Mouse (Mus musculus): ENCODE results near the gene Kcnt1.

Gene Kcnt1

DNA sequence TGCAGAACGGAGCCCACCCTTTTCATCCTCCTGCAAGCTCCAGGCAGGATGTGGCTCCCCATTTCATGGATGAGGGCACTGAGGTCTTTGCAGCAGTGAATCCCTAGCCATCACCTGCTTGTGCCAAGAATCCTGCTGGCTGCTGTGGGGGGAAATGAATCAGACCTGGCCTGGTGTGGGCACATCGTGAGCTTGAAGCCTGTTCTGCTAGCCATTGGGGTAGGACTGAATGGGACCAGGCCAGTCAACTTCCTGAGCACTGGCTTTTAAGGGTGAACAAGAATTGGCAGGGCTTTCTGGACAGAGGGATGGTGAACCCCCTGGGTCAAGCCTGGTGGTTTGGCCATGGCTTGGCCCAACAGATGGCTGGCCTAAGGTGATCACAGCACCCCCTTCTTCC is 15.0 kb downstream of the Kcnt1 start:
- no peak for DNase-seq (ENCODE audit: low spot score)

DNA sequence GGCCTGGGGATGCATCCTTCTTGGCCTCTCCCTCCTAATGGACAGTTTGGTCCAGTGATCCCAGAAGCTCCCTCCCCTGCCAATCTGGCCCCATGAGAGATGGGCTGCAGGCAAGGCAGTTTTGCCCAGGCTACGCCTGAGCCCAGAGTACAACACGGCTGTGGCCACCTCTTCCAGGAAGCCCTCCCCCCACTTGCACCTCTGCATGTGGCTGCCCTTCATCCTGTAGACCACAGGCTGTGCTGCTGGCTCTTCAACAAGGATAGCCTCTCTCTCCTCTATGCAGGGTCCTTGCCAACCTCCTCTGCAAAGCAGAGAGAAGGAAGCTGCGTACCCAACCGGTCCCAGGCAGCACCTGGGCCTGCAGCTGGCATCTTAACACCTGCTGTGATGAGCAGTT is 15.5 kb downstream of the Kcnt1 start:
- DNase-seq (ENCODE audit: low spot score): no peak

DNA sequence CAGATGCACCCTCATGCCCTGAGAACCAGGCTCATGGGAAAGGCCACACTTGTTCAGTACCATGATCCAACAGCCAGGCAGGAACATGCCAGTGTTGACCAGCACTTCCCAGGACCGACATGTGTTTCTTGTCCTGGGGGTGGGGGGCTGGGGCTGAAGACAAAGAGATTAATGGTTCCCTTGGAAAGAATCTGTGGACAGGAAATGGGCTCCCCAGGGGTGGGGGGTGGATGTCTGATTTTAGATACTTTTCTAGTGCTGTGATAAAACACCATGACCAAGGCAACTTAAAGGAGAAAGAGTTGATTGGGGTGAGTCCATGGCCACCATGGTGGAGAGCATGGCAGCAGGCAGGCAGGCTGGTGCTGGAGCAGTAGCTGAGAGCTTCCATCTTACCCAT is 18.7 kb downstream of the Kcnt1 start:
- DNase-seq (ENCODE audit: low spot score): no peak

DNA sequence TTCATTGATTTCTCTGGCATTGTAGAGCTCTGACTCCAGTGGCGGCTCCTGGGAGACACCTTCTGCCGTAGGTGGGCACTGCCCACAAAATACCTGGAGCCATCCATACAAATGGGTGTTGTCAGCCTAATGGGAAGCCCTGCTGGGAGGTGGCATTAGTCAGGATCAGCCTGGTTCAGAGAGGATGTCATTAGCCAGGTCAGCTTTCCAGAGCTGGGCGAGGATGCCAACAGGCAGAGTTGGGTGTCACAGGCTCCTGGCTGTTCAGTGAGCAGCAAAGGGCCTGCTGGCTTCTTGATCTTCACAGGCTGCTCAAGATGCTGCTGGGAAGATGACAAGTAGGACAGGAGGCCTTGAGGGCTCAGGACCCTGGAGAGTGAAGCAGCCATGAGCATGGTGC is 21.2 kb downstream of the Kcnt1 start:
- no peak for DNase-seq (ENCODE audit: low spot score)

DNA sequence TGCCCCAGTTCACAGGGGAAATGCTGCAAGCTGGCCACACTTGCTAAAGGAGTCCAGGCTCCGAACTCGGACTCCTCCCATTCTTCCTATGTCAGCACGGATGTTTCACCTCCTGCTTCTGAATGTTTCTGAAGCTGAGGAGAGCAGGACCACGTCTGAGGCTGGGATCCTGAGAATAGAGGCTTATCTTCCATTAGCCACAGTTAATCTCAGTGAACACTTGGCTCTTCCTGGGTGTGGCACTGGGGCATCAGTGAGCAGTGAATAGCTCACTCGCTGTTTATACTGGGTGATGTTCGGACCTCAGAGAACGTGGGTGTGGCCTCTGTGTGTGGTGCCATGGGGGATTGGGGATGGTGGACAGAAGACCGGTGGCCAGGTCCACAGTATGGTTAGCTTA is 23.7 kb downstream of the Kcnt1 start:
- DNase-seq (ENCODE audit: low spot score): no peak

DNA sequence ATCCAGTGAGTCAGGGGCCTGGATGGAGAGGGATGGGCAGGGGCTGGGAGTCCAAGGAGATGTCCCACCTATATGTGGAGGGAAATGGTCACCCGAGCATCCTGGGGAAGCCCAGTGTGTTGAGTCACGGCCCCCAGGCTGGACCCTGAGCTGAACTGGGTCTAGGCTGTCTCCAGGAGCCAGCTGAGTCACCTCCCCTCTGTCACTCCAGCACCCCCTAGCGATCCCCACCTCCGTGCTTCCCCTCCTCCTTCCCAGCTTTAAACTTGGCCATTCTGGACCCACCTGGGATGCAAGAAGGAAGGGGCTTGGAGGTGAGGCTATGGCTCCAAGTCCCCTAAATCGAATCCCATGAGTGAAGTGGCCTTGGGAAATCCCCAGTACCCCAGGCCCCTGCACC is 24.6 kb downstream of the Kcnt1 start:
- DNase-seq (ENCODE audit: low spot score): no peak

DNA sequence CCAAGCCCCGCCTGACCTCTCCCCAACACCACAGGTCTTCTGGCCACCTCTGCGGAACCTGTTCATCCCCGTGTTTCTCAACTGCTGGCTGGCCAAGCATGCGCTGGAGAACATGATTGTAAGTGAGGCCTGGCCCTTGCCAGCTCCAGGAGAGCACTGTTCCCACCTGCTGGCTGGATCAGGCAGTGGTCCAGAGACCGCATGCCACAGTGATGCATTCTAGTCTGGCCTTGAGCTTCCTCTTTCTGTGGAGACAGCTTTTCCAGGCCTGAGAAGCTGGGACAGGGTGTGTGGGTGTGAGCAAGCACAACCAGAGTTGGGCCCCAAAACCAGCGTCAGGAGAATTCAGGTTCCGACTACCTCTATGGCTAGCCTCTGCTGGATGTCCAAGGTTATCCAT is 28.9 kb downstream of the Kcnt1 start:
- no peak for DNase-seq (ENCODE audit: low spot score)

DNA sequence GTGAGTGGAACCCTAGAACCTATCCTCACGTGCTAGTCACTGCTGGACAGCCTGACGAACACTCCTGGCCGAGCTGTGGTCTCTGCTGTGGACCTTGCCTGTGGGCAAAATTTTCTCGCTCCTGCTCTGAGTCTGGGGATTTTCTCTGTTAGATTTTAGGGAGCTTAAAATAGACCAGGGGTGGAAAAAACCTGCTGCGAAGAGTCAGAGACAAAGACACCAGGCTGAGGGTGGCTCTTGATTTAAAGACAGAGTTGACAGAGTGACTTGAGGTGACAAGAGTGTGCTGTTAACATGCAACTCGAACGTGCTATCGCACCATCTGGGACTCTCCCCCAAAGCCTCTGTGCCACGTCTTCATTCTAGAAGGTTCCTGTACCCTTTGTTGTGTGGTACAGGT is 35.4 kb downstream of the Kcnt1 start:
- no peak for DNase-seq (ENCODE audit: low spot score)

DNA sequence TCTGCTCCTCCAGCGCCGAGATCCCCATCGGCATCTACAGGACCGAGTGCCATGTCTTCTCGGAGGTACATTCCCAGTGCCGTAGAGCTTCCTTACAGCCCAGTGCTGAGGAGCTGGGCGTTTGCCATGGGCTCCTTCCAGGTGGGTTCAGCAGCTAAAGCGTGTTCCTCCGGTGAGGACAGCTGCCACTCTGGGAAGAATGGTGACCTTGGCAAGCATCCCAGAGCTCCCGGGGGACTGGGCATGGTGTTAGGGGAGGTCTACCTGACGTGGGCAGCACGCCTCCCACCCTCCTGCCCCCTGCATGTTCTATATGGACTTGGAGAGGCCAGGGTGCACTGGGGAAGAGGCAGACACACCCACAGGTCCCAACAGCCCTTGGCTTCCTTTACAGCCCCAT is 46.3 kb downstream of the Kcnt1 start:
- DNase-seq (ENCODE audit: low spot score): no peak

DNA sequence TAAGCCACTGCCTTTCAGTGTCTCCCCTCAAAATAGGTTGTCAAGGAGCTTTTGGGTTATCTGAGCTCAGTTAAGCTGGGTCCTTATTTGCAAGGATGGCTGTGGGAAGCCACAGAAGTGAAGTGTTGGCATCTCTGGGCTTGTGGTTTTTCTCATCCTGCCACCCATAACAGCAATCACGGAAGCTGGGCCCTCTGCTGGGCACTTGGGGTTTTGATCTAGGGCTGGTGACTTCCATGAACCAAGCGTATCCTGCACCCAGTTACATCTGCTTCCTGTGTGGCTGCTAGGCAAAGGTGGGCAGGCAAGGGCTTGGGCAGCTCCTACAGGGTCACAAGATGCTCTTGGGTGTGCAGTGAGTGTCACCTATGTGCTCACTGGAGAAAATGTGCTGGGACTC is 49.7 kb downstream of the Kcnt1 start:
- DNase-seq (ENCODE audit: low spot score): no peak

DNA sequence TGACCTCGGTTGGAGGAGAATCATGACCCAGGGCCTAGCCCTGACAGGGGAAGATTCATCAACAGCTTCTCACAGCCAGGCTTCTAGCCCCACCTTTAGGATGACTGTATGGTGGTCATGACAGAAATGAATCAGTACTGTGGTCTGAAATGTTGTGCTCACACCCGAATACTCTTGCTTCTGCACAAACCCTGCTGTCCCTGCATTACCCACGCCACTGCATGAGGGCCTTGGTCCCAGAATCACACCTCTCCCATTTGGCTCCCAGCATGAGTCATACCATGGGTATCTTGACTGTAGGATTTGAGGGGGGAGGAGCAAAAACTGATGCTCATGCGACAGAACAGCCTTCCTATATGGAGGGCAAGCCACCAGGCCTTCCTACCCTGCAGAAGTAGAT is 50.7 kb downstream of the Kcnt1 start:
- DNase-seq (ENCODE audit: low spot score): no peak

DNA sequence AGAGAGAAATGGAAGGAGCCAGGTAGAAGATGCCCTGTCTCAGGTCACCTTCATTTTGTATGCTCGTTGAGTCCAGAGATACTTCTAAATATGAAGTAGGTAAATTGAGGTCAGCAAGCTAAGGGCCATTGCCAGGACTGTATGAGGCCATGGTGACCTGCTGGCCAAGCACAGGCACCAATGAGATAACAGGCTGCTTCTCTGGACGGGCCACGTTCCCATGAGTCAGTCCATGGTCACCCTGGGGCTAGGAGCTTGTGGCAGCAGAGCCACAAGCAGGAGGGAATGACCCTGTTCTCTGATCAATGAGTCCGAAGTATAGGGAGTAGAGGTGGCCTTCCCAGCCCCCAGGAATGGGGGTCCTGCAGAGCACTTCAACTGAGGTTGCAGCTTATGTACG is 51.3 kb downstream of the Kcnt1 start:
- DNase-seq (ENCODE audit: low spot score): no peak

DNA sequence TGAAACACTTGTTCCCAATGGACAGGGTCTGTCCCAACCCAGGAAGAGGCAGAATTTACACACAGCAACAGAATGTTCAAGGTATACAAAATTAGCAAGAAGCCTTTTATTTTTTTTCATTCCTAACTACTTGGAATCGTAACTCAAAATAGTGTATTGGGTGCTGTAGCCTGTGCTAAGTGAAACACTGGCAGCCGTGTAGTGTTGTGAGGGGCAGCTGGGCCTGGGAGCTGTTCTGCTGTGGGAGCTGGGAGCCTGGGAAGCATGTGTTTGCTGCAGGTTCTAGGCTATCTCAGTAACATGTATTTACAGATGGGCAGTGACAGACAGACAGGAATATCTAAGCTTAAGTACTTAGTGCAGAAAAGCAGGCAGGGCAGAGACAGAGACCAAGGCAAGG is 54.9 kb downstream of the Kcnt1 start:
- DNase-seq (ENCODE audit: low spot score): no peak

DNA sequence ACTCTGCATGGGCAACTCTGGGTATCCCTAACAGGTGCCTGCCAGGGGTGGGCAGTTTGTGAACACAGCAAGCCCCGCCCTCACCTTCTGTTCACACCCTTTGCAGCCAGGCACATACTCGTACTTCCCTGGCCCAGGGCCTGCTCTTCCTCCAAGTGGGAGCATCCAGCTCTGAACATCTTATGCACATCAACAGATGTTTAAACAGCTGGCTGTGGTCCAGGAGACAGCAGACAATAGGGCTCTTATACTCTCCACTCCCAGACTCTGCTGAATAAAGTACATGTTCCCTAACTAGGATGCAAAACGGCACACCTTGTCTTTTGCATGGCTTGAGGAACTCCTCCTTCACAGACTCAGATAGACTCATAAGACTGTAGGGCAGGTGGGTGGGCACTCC is 56.4 kb downstream of the Kcnt1 start:
- DNase-seq (ENCODE audit: low spot score): no peak

DNA sequence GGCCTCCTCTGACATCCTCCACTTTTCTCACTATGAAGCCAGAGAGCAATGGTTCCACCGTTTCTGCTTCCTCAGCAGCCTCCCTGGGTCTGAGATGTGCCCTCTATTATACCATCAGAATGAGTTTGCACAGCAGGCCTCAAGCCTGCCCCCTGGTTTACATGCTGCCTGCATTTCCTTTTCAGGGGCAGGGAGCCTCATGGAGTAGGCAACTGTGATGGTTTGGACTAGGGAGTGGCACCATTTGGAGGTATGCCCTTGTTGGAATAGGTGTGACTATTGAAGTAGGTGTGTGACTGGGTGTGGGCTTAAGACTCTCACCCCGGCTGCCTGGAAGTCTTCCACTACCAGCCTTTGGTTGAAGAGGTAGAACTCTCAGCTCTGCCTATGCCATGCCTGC is 60.3 kb downstream of the Kcnt1 start:
- DNase-seq (ENCODE audit: low spot score): no peak

DNA sequence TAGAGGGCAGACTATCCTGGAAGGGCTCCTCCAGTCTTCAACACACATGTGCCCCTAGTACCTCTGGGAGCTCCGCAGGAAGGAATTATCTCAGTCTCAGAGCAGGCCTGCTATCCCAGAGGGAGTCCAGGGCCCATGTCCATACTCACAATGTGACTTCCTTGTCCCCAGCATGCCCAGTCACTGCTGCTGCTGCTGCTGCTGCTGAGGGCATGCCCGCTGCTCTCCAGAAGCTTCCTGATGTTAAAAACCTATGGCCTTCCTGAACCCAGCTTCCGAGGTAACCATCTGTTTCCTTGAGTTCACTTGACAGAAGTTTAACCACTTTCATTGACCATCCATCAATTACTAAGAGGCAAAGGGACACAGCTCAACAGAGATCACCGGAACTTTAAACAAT is 61.4 kb downstream of the Kcnt1 start:
- DNase-seq (ENCODE audit: low spot score): no peak

DNA sequence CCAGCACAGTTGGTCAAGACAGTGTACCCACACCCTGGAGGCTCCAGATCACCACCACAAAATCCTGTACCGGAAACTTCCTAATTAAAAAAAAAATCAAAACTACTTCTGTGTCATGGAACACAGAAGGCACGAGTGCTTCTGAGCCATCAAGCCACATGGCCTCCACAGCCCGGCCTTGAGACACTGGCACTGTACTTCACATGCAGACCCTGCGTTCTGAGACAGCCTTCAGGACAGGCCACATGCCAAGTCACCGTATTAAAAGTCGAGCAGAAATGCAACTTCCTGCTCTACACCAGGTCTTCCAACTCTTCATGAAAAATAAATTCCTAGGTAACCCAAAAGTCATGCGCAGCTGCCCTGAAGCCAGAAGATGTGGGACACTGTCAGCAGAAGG is 64.3 kb downstream of the Kcnt1 start:
- no peak for DNase-seq (ENCODE audit: low spot score)

DNA sequence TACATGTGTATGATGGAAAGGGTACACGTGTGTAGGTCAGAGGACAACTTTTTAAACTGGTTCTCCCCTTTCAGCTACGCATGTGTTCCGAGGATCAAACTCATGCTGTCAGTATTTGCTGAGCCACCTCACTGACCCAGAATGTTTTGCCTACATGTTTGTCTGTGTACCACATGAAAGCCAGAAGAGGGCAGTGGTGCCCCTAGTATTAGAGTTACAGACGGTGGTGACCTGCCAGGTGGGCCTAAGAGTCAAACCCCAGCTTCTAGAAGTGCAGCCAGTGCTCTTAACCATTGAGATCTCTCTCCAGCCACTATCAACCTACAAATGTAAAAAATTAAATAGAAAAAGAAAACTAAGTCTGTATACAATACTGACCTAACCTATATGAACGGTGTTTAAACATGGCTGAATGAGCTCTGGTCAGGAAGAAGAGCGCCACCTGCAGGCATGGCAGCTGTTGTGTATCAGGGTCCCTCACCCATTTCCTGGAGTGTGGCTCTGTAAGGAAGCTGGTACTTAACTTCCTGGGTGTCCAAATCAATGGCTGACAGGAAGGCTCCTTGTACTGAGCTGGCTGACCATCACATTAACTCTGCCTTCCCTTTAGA is 67.8 kb downstream of the Kcnt1 start:
- no peak for DNase-seq (ENCODE audit: low spot score)

DNA sequence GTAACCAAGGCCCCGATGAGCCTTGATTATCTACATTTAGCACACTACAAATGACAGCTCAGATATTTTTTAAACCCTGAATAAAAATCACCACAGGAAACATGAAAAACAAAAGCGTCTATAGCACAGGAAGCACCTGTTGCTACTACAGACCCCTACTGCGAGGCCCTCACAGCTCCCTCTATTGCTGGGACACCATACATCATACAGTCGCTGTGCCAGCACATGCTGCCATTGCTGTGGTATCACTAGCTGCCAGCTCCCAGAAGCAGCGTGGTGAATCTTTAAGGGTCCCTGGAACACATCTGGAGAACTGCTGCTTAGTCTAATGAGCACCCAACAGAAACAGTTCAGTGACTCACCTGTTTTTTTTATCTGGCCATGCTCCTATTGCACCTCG is 77.0 kb downstream of the Kcnt1 start:
- DNase-seq (ENCODE audit: low spot score): no peak

DNA sequence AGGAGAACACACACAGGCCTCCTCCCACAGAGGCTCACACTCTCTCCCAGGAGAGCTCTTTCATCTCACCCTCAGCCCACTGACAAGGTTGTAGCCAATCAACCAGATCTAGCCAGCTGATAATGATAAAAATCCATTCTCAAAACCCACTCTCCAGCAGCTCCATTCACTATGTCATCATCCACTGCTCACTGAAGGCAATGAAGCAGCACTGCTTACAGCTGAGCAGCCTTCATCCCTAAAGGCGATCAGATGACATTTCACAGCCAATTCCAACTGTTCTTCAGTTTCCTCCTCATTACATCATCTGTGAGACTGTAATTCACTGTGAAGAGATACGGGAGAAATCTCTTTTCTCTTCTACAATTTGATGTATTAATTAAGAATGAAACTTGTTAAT is 80.3 kb downstream of the Kcnt1 start:
- DNase-seq (ENCODE audit: low spot score): no peak

DNA sequence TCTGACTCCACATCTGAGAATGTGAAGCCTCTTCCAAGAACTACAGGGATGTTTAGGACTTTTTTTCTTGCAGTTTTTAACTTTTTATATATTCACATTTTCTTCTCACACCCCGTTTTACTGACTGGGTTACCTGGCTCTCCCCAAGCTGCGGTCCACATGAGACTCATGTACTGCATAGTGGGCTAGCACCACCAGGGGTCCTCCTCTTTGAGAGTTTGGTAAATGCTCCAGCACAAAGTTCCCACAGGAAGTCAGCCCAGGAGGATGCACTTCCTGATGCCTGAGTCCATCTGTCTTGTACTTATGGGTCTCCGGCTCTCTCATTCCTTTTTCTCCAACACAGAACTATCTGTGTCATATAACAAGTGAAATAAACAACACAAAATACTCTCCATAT is 84.4 kb downstream of the Kcnt1 start:
- no peak for DNase-seq (ENCODE audit: low spot score)

DNA sequence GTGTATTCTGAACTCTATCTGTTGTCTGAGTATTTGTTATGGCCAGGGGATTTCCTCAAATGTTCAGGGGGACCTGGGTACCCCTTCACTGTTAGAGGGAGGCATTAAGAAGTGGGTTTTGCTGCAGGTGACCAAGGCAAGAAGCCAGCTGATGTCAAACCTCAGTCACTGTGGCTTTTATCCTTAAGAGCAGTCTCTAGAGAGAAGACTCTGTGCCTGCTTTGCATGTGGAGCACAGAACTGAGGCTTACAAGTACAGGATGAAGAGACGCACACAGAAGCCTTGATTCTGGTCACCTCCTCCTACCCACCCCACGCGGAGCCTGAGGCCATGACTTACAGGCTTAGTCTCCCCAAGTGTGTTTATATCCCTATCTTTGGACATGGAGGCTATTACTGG is 85.8 kb downstream of the Kcnt1 start:
- DNase-seq (ENCODE audit: low spot score): no peak

All from spleen, adult 12 weeks (tissue).